Mouse (Mus musculus) adrenal gland, postnatal 25 days (tissue): ENCODE results near the gene Phactr1. TPM values are rescaled to one million over a fixed set of nuclear protein-coding genes. Genes with fewer than 3 reads are reported as not detected.

Experiments used
- DNase-seq: peaks from one replicate; pipeline ENCODE4 v3.0.0; 2021; ENCODE audit warnings: mixed read lengths
- total RNA-seq: library from RNA; stranded (reverse); gene quantifications from 2 replicates; pipeline ENCODE4 v1.2.3, GENCODE M21; 2021

The Phactr1 gene
- total RNA-seq, 1 experiment from 2014 or later: 7.8 TPM

DNA sequence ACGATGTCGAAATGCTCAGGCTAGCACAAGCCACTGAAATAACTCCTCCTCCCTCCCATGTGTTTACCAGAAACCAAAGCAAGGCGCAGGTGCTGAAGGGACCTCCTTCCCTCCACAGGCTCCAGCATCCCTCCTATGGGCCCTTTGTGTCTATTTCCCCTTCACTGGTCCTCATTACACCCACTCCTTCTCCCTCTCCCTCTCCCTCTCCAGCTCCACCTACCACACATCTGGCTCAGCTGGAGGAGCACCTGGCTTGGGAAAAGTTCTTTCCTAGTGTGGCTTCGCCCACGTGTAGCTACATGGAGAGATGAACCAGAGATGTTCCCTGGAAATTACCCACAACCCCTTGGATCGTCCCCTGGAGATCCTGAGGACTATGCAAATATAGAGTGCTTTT is 356.1 kb downstream of the Phactr1 start:
- DNase-seq: no peak

DNA sequence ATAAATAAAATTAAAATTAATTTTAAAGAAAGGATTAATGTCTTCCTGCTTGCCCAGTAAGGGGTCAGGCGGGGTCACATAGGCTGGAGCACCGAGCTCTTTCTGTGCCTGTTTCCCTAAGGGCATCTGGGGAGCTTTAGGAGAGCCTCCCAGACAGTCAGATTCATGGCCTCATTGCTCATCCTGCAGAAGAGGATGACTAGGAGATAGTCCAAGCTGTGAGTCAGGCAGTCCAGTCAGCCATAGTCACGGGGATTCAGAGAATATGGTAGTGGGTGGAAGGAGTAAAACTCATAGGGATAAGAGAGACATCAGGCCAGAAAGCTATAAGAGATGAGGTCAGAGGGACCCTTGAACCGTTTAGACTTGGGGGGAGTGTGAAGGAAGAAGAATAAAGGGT is 362.3 kb downstream of the Phactr1 start:
- no peak for DNase-seq

DNA sequence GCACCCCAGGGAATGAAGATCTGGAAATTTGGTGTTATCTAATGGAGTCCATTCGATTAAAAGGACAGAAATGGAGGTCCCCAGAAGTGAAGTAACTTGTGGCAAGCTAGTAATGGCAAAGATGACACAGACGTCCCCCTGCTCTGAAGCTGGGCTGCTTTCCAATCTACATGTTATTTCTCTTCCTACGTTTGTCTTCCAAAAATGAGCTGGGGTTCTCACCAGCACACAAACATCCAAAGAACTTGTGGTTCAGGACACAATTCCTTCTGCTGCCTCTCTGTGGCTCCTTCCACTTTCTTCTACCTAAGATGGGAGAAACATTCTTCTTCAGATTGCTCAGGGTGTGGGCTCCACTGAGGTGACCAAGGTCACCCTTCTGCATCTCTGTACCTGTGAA is 368.1 kb downstream of the Phactr1 start:
- DNase-seq: no peak

DNA sequence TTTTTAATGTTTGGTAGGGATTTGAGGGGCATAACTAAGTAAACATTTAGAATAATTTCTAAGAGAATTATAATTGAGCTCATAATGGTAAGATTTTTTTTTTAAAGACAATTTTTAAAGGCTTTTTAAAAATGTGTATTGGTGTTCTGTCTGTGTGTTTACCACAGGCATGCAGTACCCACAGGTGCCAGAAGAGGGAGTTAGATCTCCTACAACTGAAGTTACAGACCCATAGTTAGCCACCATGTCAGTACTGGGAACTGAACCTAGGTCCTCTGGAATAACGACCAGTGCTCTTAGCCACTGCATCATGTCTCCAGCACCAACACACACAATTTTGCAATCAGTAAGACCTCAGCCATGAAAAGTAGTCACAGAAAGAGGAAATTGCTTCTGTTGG is 372.8 kb downstream of the Phactr1 start:
- no peak for DNase-seq

DNA sequence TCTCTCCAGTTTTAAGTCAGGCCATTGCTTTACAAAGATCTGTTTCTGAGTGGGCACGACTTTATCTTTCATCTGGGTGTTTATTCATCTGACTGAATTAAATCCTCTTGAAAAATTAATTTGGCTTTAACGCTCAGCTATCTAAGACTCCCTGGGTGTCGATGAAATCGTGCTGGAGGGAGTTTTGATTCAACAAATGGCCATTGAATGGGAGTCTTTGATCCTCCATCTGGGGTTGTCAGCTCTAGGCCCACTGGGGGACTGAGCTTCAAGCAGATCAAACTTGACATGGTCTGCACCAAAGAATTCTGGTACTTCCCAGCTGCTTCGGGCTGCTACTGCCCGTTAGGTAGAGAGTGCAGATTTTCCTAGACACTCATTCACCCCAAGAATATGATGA is 374.7 kb downstream of the Phactr1 start:
- DNase-seq: no peak

DNA sequence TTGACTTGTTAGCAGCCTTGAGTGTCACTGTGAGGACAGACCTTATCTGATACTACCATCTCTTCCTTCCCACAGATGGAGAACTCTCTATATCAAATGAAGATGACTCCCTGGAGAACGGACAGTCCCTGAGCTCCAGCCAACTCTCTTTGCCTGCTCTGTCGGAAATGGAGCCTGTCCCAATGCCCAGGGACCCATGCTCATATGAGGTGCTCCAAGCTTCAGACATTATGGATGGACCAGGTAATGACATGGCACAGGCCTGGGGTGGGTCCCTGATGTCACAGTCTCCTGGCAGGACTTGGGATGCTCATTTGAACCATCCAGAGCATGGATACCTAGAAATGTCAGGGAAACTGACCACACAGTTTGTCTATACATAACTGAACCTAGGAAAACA is 376.7 kb downstream of the Phactr1 start:
- no peak for DNase-seq

DNA sequence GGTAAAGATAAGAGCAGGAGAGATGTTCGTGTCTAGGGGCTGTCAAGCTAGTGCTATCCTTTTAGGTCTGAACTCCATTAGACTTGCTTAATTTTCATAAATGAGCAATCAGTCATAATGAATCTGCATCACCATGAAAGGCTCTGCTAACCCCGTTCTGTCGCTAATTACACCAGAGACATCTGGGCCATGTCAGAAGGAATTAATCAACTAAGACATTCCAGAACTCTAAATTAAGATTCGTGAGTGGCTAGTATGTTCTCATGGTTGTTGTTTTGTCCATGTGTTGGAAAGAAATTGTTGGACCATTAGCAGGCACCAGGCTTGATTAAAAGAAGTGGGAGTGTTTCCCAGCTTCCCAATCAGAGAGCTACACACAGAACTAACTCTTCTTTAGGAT is 382.9 kb downstream of the Phactr1 start:
- no peak for DNase-seq

DNA sequence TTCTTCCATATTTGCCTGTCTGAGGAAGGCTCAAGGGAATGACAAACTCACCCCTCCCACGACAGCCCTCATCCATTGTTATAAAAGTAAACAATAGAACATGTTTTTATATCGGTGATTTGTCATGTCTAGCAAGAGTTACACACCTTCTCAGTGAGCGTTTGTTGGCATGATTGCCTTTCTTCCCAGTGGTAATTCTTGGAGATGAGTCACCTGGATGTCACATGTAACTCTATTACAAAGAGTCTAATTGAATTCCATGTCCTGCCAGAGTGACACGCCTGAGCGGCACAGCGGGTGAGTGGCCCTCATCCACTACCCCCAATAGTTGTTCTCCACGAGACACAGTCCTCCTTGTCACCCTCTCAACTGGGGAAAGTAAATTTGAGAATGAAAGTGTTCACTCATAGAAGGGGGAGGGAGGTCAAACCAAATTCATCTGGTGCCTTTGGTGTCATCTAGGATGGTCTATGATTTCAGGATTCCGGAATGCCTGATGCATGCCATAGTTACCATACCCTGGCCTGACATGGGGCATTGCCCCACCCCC is 388.4 kb downstream of the Phactr1 start:
- no peak for DNase-seq

DNA sequence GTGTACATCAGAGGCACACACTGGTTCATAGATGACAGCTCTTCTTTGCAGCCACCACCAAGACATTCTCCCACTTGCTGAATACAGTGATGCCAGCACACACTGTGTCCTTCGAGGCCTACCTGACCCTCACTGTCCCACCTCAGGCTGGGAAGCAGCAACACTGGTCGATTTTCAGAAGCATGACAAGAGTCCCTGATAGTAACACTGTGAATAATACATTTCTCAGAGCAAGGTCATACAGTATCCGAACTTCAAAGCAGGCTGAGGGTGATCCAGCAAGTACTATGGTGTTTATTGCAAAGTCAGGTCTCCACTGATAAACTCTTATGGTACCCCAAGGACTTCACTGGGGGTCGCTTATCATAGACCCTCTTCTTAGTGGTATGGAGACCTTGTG is 390.1 kb downstream of the Phactr1 start:
- no peak for DNase-seq

DNA sequence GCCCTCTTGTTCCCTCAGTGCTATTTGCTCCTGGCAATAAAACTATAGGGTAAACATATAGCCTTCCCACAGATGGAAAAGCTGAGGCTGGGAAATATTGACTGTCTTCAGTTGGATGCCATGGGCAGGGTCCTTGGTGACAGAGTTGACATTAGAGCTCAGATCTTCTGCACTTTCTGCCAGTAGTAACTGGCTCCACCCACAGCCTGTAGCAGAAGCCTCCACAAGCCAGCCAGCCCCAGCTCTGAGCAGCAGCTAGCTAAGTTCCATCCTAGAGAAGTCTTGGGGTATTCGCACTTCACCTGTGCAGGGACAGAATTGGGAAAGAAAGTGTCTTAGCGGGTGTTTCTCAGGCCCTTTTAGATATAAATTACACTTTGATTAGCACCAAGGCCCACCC is 390.5 kb downstream of the Phactr1 start:
- no peak for DNase-seq

DNA sequence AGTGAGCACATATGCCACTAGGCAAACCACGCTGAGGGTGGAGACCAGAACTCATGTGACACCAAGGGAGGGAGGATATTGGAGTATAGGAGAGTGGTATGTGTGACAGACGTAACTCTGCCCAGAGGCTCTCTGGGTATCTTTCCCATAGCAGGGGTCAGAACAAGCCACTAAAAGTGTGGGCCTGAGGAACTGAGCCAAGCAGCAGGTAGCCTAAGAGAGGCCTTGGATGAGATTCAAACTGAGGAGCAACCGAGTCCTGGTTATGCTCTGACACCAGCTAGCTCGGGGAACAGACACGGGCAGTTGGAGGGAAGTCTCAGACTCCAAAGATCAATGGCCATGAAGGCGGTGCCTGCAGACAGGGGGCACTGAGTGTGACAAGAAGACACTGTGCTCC is 395.0 kb downstream of the Phactr1 start:
- no peak for DNase-seq

DNA sequence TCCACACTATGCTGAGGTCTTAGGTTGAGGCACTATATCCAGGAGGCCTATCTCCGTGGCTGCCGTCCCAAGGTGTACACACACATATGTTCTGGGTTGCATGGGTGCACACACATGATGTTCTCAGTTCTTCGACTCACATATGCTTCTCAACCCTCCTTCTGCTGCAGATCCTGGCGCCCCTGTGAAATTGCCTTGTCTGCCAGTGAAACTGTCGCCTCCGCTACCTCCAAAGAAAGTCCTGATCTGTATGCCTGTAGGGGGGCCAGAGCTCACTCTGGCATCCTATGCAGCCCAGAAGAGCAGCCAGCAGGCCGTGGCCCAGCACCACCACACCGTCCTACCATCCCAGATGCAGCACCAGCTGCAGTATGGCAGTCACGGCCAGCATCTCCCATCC is 397.1 kb downstream of the Phactr1 start:
- no peak for DNase-seq

DNA sequence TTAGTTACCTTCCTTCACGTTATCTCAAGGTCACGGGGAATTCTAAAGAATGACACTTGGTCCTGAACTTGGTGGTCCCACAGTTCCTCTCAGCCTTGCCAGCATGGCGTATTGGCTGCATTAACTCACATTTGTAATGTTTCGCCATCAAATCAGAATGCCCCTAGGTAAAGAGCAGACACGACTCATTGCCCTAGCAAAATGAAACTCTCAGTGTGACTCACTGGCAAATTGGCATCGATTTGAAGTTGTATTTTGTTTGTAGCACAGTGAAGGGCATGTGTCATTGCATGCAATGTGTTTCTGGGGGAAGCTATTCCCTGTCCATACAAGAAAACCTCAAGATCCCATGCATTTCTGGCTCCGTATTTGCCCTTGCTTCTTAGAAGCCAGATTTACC is 404.8 kb downstream of the Phactr1 start:
- DNase-seq: no peak

DNA sequence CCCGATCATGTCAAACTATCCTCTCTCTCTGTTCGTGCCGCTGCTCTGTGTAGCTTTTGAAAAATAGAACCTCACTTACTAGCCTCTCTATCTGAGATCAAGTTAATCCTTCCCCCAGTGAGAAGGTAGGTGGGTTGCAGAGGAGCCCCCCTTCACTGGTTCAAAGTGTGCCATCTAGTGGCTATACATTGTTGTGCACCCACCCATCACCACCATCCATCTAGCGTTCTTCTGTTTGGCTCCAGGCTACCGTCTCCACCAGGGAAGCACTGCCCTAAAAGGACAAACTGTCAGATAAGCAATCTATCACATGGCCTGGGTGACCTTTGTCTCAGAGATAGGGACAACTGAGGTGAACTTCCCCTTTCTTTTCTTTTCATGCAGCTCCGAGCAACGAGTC is 413.9 kb downstream of the Phactr1 start:
- DNase-seq: peak; percentile 12

DNA sequence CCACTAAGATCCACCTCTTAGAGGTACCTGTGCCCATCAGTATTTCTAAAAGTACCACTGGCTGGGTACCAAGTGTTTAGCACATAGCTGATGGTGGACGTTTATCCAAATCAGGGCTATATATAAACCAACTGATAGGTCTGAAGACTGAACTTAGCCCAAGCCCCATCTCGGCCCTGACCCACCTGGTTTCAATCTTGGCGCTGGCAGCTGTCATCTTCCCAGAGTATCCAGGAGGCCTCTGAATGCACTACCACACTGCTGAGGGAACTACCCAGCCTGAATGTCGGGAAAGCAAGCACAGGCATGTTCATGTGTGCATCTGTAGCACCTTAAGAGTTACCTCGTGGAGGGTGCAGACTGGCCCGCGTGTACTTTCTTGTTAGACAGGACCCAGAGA is 422.5 kb downstream of the Phactr1 start:
- DNase-seq: no peak

DNA sequence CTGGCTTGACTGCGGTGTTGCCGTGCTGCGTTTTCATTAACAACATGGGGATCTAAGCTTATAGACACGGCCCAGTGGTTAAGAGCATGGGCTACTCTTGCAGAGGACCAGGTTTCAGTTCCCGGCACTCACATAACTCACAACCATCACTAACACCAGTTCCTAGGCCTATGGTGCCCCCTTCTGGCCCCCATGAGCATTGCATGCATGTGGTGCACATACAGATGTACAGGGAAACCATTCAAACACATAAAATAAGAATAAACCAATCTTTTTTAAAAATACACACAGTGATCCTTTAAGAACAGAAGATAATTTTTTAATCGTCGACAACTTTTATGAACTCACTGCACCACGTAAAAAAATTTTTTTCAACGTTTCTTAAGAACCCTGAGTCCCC is 424.1 kb downstream of the Phactr1 start:
- no peak for DNase-seq

DNA sequence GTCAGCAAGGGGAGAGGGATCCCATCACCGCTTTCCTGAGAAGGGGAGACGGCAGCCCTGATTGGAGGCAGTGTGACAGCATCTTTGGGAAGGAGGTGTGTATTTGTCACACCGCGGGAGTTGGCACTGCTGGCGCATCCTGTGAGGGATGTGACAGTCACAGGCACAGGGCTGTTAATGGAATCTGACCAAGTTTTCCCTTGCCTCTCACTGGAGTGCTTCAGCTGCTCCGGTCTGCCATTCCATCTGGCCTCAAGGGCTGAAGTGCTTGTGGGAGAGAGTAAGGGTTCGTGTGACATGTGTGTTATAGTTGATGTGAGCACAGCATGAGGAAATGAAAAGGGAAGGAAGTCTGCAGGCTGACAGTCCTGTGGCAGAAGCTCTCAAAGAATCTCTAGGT is 431.9 kb downstream of the Phactr1 start:
- DNase-seq: peak; percentile 41

DNA sequence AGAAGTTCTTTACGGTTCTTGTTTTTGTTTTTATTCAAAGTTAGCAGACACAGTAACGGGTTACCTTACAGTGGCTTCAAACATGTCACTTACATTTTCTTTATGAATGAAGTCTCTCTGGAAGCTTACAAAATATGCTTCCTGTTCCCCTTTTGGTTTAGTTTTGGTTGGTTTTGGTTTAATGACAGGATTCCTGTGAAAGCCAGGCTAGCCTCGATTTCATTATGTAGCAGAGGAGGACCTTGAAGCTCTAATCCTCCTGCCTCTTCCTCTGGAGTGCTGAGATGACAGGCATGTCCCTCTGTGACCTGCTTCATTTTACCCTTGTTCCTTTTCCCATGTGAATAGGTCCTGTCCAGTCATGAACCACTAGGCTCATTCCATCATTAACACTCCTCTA is 432.3 kb downstream of the Phactr1 start:
- no peak for DNase-seq

DNA sequence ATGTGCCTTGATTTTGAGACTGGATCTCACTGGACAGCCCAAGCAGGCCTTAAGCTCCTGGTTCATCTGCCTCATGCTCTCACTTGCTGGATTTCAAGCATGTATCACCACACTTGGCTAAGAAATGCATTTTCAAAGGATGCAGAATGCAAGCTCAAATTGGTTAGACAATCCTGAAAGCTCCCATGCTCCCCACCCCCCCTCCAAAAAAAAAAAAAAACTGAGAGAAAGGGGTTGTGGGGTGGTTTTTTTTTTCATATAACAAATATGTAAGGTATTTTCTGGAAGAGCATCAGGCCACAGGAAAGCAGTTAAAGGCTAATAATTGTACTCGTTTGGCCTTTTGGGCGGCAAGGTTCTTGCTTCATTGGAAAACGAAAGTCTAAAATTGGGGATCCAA is 432.7 kb downstream of the Phactr1 start:
- no peak for DNase-seq

DNA sequence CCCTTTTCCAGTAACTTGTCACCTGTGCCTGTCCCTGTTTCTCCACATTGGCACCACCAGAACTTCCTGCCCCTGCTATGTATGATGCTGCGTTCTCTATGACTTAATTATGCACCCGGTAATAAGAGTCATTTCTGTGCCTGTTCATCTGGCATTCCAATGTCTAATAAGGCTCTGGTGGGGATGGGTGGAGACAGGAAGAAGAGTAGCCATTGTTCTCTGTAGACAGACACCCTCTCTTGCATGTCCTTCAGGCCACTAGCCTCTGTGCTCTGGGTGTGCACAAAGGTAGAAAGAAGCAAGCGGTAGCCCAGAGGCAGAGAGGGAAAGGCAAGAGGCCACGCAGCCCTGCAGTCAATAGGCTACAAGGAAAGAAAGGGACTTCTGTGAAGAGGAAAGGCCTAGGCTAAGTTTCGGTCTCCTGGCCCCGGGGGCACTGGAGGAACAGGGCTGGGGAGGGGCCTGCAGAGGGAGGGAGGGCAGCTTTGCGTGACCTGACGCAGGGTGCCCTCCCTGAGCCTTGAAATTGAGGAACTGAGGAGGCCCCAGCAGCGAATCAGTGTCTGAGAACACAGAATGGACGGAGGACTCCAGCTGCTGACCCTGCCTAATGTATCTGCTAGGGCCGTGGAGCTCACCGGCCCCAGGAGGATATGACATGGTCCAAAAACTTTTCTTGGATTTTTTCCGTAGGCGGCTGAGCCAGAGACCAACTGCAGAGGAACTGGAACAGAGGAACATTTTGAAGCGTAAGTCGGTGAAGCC is 442.1 kb downstream of the Phactr1 start:
- no peak for DNase-seq

DNA sequence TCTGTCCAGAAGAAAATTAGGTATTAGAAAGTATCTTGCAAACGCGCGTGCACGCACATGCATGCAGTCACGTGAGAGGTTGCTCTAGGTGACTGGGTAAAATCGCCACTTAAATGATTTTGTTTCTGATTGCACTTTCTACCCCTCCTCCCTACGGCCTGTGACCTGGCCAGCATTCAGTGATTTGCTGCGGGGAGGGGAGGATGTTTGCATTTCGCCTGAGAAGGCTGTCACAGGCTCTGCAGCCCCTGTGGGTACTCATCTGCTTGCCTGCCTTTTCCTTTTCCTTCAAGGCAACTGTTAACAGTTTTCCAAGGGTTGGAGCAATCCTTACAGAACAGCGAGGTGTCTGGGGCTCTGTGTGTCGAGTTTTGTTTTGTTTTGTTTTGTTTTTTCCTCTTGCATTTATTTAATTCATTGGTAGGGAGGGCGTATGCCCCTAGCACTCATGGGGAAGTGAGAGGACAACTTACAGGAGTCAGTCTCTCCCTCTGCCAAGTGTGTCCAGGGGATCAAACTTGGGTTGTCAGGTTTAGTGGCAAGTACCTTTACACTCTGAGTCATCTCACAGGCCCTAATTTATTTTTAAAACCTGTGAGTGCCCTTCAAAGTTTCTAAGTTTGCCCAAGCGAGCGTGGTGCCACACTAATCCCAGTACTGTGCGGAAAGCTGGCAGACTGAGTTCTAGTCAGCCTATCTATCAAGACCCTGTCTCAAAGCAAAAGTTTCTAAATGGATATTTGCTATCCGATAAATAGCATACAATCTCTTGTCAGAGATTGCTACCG is 443.7 kb downstream of the Phactr1 start:
- no peak for DNase-seq

DNA sequence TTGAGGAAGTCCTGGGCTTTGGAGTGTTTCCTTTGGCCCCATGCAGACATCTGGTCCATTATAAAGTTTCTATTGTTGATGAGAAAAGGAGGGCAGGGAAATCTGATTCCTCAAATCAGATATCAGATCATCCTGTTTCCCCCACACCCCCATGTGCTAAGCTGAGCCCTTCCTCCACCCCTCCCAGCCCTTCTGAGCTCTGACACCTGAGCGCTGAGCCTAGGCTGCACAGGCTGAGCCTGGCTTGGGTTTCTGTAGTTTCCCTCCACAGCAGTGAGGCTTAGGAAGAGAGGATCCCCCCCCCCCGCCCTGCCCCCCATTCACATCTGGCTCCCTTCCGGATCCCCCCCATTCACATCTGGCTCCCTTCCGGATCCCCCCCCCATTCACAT is 444.3 kb downstream of the Phactr1 start:
- no peak for DNase-seq

DNA sequence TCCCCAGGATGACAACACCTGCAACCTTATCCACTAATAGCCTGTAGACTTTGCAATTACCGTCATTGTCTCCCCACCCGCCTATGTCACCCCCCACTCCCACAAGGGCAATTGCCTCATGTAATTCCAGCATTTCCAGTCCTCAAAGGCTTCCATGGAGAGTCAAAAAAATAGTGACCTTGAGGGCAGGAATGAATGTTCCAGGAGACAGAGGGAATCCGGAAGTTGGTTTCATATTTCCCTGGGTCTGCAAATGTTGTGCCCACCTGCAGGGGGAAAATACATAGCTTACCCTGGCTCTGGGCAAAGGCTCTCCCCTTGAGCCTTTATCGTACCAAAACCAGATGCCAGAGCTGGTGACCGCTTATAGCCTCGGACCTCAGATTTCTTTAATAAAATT is 449.7 kb downstream of the Phactr1 start:
- DNase-seq: no peak

DNA sequence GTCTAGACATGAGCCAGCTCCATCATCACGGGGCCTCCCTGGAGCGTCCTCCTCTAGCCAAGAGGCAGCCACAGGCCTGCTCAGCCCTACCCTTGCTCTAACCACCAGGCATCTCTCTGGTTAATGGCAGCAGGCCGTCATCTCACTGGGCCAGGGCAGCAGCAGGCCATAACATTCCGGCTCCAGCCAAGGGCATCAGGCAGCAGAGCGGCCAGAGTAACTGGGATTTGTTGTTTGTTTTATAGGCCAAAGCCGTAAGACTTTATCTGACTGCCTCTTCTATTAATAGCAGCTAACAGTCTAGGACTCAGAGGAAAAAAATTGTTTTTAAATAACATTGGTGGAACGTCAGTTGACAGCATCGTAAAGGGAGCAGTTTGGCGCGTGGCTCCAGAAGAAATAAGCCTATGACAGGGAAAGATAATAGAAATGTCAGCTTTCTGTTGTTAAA is 451.3 kb downstream of the Phactr1 start:
- no peak for DNase-seq
